Mouse (Mus musculus): ENCODE data around the gene Rpap2.

DNA sequence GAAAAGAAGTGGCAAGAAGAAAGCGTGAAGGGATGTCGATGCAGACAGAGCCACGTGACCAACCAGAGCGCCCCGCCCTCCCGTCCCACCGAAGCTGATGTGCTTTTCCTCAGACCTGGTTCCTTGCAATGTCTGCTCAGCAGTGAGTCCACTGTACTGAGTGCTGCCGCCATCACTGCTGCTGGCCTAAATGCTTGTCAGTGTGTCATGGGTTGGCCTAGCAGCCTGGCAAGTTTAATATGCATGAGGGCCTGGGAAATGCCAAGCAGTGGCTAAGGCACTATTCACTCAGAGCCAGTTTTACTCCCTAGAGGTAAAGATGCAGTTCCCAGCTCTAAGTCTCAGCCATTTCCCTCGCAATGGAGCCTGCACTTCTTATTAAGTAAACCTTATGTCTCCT, 28.0 kb upstream of the Rpap2 start:
- TF ChIP-seq CTCF (IDR thresholded peaks at IDR 0.05; ENCODE audit: insufficient read depth, low read depth, low read length) (no peak), POLR2A (IDR thresholded peaks at IDR 0.05; ENCODE audit: insufficient read depth, low read depth, low read length) (no peak)
